Mouse (Mus musculus) layer of hippocampus, adult 18-20 months (tissue): Measurements from ENCODE around the gene Ikzf3. TPM values are rescaled to one million over a fixed set of nuclear protein-coding genes. Genes with fewer than 3 reads are reported as not detected.
A peak's percentile ranks its signal among the peaks of the same experiment; 100 is the strongest.

Source experiments
- DNase-seq, 2 experiments: peaks; one replicate each; pipeline ENCODE4 v3.0.0; 2022; ENCODE audit warnings: low spot score in 2 of 2
- total RNA-seq, 2 experiments: library from RNA; stranded (reverse); gene quantifications; 2 replicates each; pipeline ENCODE4 v1.2.3; 2021

The Ikzf3 gene
- total RNA-seq, 2 experiments from 2014 or later = not detected

GRCm38 (mm10) chr11:98449419-98449818 lies 96.4 kb downstream of the Ikzf3 start:
- no peak for DNase-seq

- no peak for DNase-seq
Measured at GRCm38 (mm10) chr11:98448191-98448790, 97.5 kb downstream of the Ikzf3 start.

GRCm38 (mm10) chr11:98447475-98447834 lies 98.4 kb downstream of the Ikzf3 start:
- no peak for DNase-seq

GRCm38 (mm10) chr11:98446562-98447474 lies 99.0 kb downstream of the Ikzf3 start:
- DNase-seq = no peak

- DNase-seq = no peak
Measured at GRCm38 (mm10) chr11:98446213-98446561, 99.6 kb downstream of the Ikzf3 start, which contains the start of gene Grb7. Grb7 (plus strand) TSS chr11:98446394.

- DNase-seq = no peak
Measured at GRCm38 (mm10) chr11:98445679-98446078, 100.2 kb downstream of the Ikzf3 start.

GRCm38 (mm10) chr11:98445238-98445637 lies 100.6 kb downstream of the Ikzf3 start:
- DNase-seq = no peak

- no peak for DNase-seq
Measured at GRCm38 (mm10) chr11:98443688-98444087, 102.1 kb downstream of the Ikzf3 start.

- peak; percentile 92 to 97 for DNase-seq
Measured at GRCm38 (mm10) chr11:98438331-98439158, 107.3 kb downstream of the Ikzf3 start, which contains the start of gene Mien1. Mien1 (minus strand) TSS chr11:98438991.

GRCm38 (mm10) chr11:98437441-98437840 lies 108.4 kb downstream of the Ikzf3 start:
- no peak for DNase-seq

- no peak for DNase-seq
Measured at GRCm38 (mm10) chr11:98435723-98436122, 110.1 kb downstream of the Ikzf3 start.

GRCm38 (mm10) chr11:98431743-98432502 lies 113.9 kb downstream of the Ikzf3 start:
- no peak for DNase-seq

GRCm38 (mm10) chr11:98428436-98428835 lies 117.4 kb downstream of the Ikzf3 start:
- DNase-seq = no peak

GRCm38 (mm10) chr11:98426592-98426991 lies 119.2 kb downstream of the Ikzf3 start:
- no peak for DNase-seq

- no peak for DNase-seq
Measured at GRCm38 (mm10) chr11:98418939-98419547, 126.8 kb downstream of the Ikzf3 start.

GRCm38 (mm10) chr11:98418273-98418672 lies 127.6 kb downstream of the Ikzf3 start:
- no peak for DNase-seq

- no peak for DNase-seq
Measured at GRCm38 (mm10) chr11:98417074-98417473, 128.8 kb downstream of the Ikzf3 start.
